Mouse (Mus musculus) liver, postnatal 0 days (tissue): ENCODE measurements around the gene Jdp2. TPM values are rescaled to one million over a fixed set of nuclear protein-coding genes. Genes with fewer than 3 reads are reported as not detected.
A peak's percentile ranks its signal among the peaks of the same experiment; 100 is the strongest.
"Not testable (repeated sequence)": the region's sequence is repeated elsewhere in the genome, so short reads cannot be mapped to it uniquely, and the experiment has no call there.

Experiments used
- ATAC-seq: fragments of 200-750 bp; cut with Nextera tagmentation; 2 replicates; pipeline ENCODE4 v1.8.0; 2017; ENCODE audit warnings: mild to moderate bottlenecking, moderate library complexity
- DNase-seq: peaks from one replicate; pipeline ENCODE4 v3.0.0-alpha.2; 2016
- H3K27ac ChIP-seq: fragments of 300-500 bp; sonication (generic); 2 replicates; pipeline ENCODE4 v1.5.1; 2014; ENCODE audit warnings: antibody characterized with exemption, moderate library complexity, mild to moderate bottlenecking, low read depth
- H3K27me3 ChIP-seq: fragments of 300-500 bp; sonication (generic); 2 replicates; pipeline ENCODE4 v1.6.1; 2014; ENCODE audit warnings: low read length, control low read depth, mixed read lengths; ENCODE audit not compliant: insufficient read depth
- H3K36me3 ChIP-seq: fragments of 300-500 bp; sonication (generic); replicated peaks from 2 replicates; pipeline ENCODE4 v1.6.1; 2014; ENCODE audit warnings: mild to moderate bottlenecking, control low read depth, low read length, moderate library complexity, mixed read lengths; ENCODE audit not compliant: insufficient read depth
- H3K4me1 ChIP-seq: fragments of 300-500 bp; sonication (generic); 2 replicates; pipeline ENCODE4 v1.6.1; 2014; ENCODE audit warnings: antibody characterized with exemption, mild to moderate bottlenecking, control low read depth; ENCODE audit not compliant: insufficient read depth
- H3K4me2 ChIP-seq: fragments of 300-500 bp; sonication (generic); 2 replicates; pipeline ENCODE4 v1.6.1; 2014; ENCODE audit warnings: low read depth, mild to moderate bottlenecking, low read length, moderate library complexity, mixed read lengths
- H3K4me3 ChIP-seq: fragments of 300-500 bp; sonication (generic); 2 replicates; pipeline ENCODE4 v1.5.1; 2014; ENCODE audit warnings: low read depth, low read length
- H3K9ac ChIP-seq: fragments of 300-500 bp; sonication (generic); replicated peaks from 2 replicates; pipeline ENCODE4 v1.6.1; 2014; ENCODE audit warnings: mild to moderate bottlenecking, moderate library complexity
- H3K9me3 ChIP-seq: fragments of 300-500 bp; sonication (generic); 2 replicates; pipeline ENCODE4 v1.6.1; 2016; ENCODE audit warnings: mild to moderate bottlenecking, control low read depth, low read length, mixed read lengths
- CTCF ChIP-seq: sonication (generic); IDR thresholded peaks from 2 replicates; pipeline ENCODE4 v1.5.1; 2016; ENCODE audit warnings: antibody characterized with exemption, low read depth
- EP300 ChIP-seq: IDR thresholded peaks from 2 replicates; pipeline ENCODE4 v1.6.1; 2016; ENCODE audit warnings: antibody characterized with exemption, low read depth, mild to moderate bottlenecking
- WGBS: fragments of 180-500 bp; shearing (Covaris S2); extraction: QIAGEN DNeasy Blood & Tissue Kit; methylation state at CpG from one replicate; pipeline ENCODE4 v1.1.7; 2014; ENCODE audit not compliant: insufficient replicate concordance; 5-methylcytosine and 5-hydroxymethylcytosine counted together
- polyA plus RNA-seq: library from polyadenylated mRNA; unstranded; fragments of >200 nt; fragmentation: Nextera tagmentation; extraction: Ambion mirVana; gene quantifications from 2 replicates; pipeline ENCODE4 v1.2.1, GENCODE M21; 2015

Jdp2 gene
- polyA plus RNA-seq, 1 experiment from 2014 or later, result 0.33 TPM

- DNase-seq (peak; percentile 52), ATAC-seq (no peak)
- H3K4me1 ChIP-seq, result peaks cover 7% of the 10 kb centered on the region
- no peak overlapping the region for H3K27ac ChIP-seq
- no peak overlapping the region for H3K9ac ChIP-seq
- no peaks in the 10 kb centered on the region for H3K9me3 ChIP-seq
- no peak overlapping the region for H3K4me3 ChIP-seq
- WGBS, result 77% methylated on average over 4 of the region's 4 CpGs
- no peaks in the 10 kb centered on the region for H3K27me3 ChIP-seq
- H3K4me2 ChIP-seq, result no peak overlapping the region
- TF ChIP-seq EP300, result no peak
- peak; percentile 59 for TF ChIP-seq CTCF
- H3K36me3 ChIP-seq, result no peaks in the 10 kb centered on the region
These were observed 46.8 kb downstream of the Jdp2 start for GRCm38 (mm10) chr12:85645664-85646063.

- WGBS, result 21% methylated on average over 10 of the region's 10 CpGs
- Histone ChIP-seq H3K9me3 (no peaks in the 10 kb centered on the region), H3K4me1 (peaks cover 7% of the 10 kb centered on the region), H3K27me3 (no peaks in the 10 kb centered on the region), H3K9ac (no peak overlapping the region), H3K27ac (peak overlapping the region; percentile 74), H3K4me2 (no peak overlapping the region), H3K36me3 (no peaks in the 10 kb centered on the region), H3K4me3 (no peak overlapping the region)
- DNase-seq, result peak; percentile 45
- no peak; the same call in 1 of the 2 replicates for ATAC-seq
- TF ChIP-seq CTCF (peak; percentile 65), EP300 (no peak)
These were observed 48.5 kb downstream of the Jdp2 start for GRCm38 (mm10) chr12:85647346-85647745.

- Histone ChIP-seq H3K4me3 (no peak overlapping the region), H3K9ac (no peak overlapping the region), H3K27ac (peak overlapping the region; percentile 74), H3K36me3 (no peaks in the 10 kb centered on the region), H3K27me3 (no peaks in the 10 kb centered on the region), H3K4me2 (peak overlapping the region; percentile 29; the same call in 1 of the 2 replicates), H3K9me3 (no peaks in the 10 kb centered on the region), H3K4me1 (peaks cover 7% of the 10 kb centered on the region)
- no peak for DNase-seq
- ATAC-seq, result peak; percentile 27; the same call in 1 of the 2 replicates
- no peak for TF ChIP-seq CTCF
- TF ChIP-seq EP300, result no peak
- WGBS, result 20% methylated on average over 1 of the region's 1 CpGs
These were observed 49.1 kb downstream of the Jdp2 start for GRCm38 (mm10) chr12:85647955-85648354.

GRCm38 (mm10) chr12:85659319-85659718 lies 60.5 kb downstream of the Jdp2 start:
- DNase-seq, result peak; percentile 44
- Histone ChIP-seq H3K9me3 (no peaks in the 10 kb centered on the region), H3K4me2 (no peak overlapping the region), H3K9ac (no peak overlapping the region), H3K4me3 (no peak overlapping the region), H3K27ac (no peak overlapping the region), H3K27me3 (no peaks in the 10 kb centered on the region), H3K36me3 (no peaks in the 10 kb centered on the region), H3K4me1 (0 out of 2 replicates have a peak, but pooled peaks cover 3% of the 10 kb centered on the region)
- TF ChIP-seq CTCF (0 out of 2 replicates have a peak, but pooled peaks have one; percentile 0), EP300 (no peak)
- WGBS, result 37% methylated on average over 2 of the region's 2 CpGs
- ATAC-seq, result no peak

GRCm38 (mm10) chr12:85660855-85661254 lies 62.0 kb downstream of the Jdp2 start:
- WGBS, result 58% methylated on average over 12 of the region's 12 CpGs
- no peak for DNase-seq
- no peak for ATAC-seq

GRCm38 (mm10) chr12:85662232-85662631 lies 63.4 kb downstream of the Jdp2 start:
- WGBS, result 80% methylated on average over 8 of the region's 8 CpGs
- not testable (repeated sequence) for H3K4me1 ChIP-seq, H3K9ac ChIP-seq, H3K36me3 ChIP-seq, ATAC-seq, H3K27me3 ChIP-seq, H3K4me3 ChIP-seq, H3K4me2 ChIP-seq, H3K9me3 ChIP-seq, H3K27ac ChIP-seq, DNase-seq

More at GRCm38 (mm10) chr12:85660855-85661254, 62.0 kb downstream of the Jdp2 start:
- no peak overlapping the region for H3K4me3 ChIP-seq
- no peak for TF ChIP-seq CTCF
- TF ChIP-seq EP300, result no peak
- H3K36me3 ChIP-seq, result no peaks in the 10 kb centered on the region
- H3K9me3 ChIP-seq, result no peaks in the 10 kb centered on the region
- H3K4me1 ChIP-seq, result 0 out of 2 replicates have a peak, but pooled peaks cover 3% of the 10 kb centered on the region
- H3K9ac ChIP-seq, result no peak overlapping the region
- H3K4me2 ChIP-seq, result no peak overlapping the region
- H3K27ac ChIP-seq, result no peak overlapping the region
- no peaks in the 10 kb centered on the region for H3K27me3 ChIP-seq

- Histone ChIP-seq H3K4me3 (no peak overlapping the region), H3K4me2 (no peak overlapping the region), H3K36me3 (no peaks in the 10 kb centered on the region), H3K9ac (no peak overlapping the region), H3K27ac (no peak overlapping the region), H3K4me1 (0 out of 2 replicates have a peak, but pooled peaks cover 3% of the 10 kb centered on the region), H3K9me3 (no peaks in the 10 kb centered on the region), H3K27me3 (no peaks in the 10 kb centered on the region)
- DNase-seq (peak; percentile 70), ATAC-seq (no peak)
- TF ChIP-seq EP300, result no peak
- TF ChIP-seq CTCF, result peak; percentile 84
- WGBS, result 10% methylated on average over 9 of the region's 9 CpGs
These were observed 64.1 kb downstream of the Jdp2 start for GRCm38 (mm10) chr12:85662896-85663295.
